Mouse (Mus musculus) myocyte (in vitro differentiated cells): ENCODE data around the gene Phf12.

Experiments used
- MYOD1 ChIP-seq, 3 experiments: IDR thresholded peaks; one replicate each; pipeline ENCODE4 v1.6.1; 2011; ENCODE audit warnings: control low read depth in 2 of 3, low read depth in 2 of 3, mild to moderate bottlenecking in 2 of 3, moderate library complexity in 1 of 3; ENCODE audit not compliant: insufficient read length in 2 of 3, control insufficient read depth in 1 of 3
- POLR2A ChIP-seq: IDR thresholded peaks from one replicate; pipeline ENCODE4 v1.6.1; 2011; ENCODE audit warnings: low read depth, mild to moderate bottlenecking, control low read depth, moderate library complexity; ENCODE audit not compliant: insufficient read length

GRCm38 (mm10) chr11:78059833-78060757 is 77.5 kb downstream of the Phf12 start:
- TF ChIP-seq POLR2A (no peak), MYOD1 (IDR thresholded peaks at IDR 0.05; ENCODE audit: control insufficient read depth in 1 of 3, insufficient read length in 2 of 3, low read depth in 2 of 3) (no peak)
